Mouse (Mus musculus) testis, adult 2 months (tissue): Measurements from ENCODE around the gene Sema6d. TPM values are rescaled to one million over a fixed set of nuclear protein-coding genes. Genes with fewer than 3 reads are reported as not detected.

ENCODE experiments used
- H3K27ac ChIP-seq: fragments of 200-500 bp; 2 replicates; pipeline ENCODE4 v1.5.1; 2012; ENCODE audit warnings: low read depth, low read length; ENCODE audit not compliant: control insufficient read depth, insufficient read depth
- H3K27me3 ChIP-seq: fragments of 200-500 bp; 2 replicates; pipeline ENCODE4 v1.6.1; 2012; ENCODE audit warnings: mild to moderate bottlenecking, low read length, moderate library complexity; ENCODE audit not compliant: control insufficient read depth, insufficient read depth
- H3K36me3 ChIP-seq: fragments of 200-500 bp; 2 replicates; pipeline ENCODE4 v1.6.1; 2012; ENCODE audit warnings: mild to moderate bottlenecking, low read length; ENCODE audit not compliant: control insufficient read depth, insufficient read depth
- H3K4me1 ChIP-seq: fragments of 200-500 bp; 2 replicates; pipeline ENCODE4 v1.6.1; 2012; ENCODE audit warnings: low read length; ENCODE audit not compliant: control insufficient read depth, insufficient read depth
- H3K4me3 ChIP-seq: fragments of 200-500 bp; 2 replicates; pipeline ENCODE4 v1.5.1; 2012; ENCODE audit warnings: low read depth, mild to moderate bottlenecking, low read length, moderate library complexity, mixed read lengths; ENCODE audit not compliant: control insufficient read depth
- CTCF ChIP-seq: fragments of 200-500 bp; IDR thresholded peaks from 2 replicates; pipeline ENCODE4 v1.5.1; 2012; ENCODE audit warnings: low read depth, mild to moderate bottlenecking, inconsistent platforms, low read length, moderate library complexity; ENCODE audit not compliant: control insufficient read depth, insufficient read depth, insufficient replicate concordance
- POLR2A ChIP-seq: fragments of 200-500 bp; IDR thresholded peaks from 2 replicates; pipeline ENCODE4 v1.6.1; 2012; ENCODE audit warnings: low read depth, mild to moderate bottlenecking, inconsistent platforms, low read length, moderate library complexity; ENCODE audit not compliant: control insufficient read depth
- polyA plus RNA-seq: library from polyadenylated mRNA; depleted of rRNA; stranded (reverse); fragments of >200 nt; gene quantifications from 2 replicates; pipeline ENCODE4 v1.2.3, GENCODE M21; 2012

The Sema6d gene
- polyA plus RNA-seq, 1 experiment: 1.0 TPM

- TF ChIP-seq CTCF (no peak), POLR2A (no peak)
- Histone ChIP-seq H3K27me3 (no peaks in the 10 kb centered on the region), H3K27ac (no peak overlapping the region), H3K4me1 (no peaks in the 10 kb centered on the region), H3K36me3 (no peaks in the 10 kb centered on the region), H3K4me3 (no peak overlapping the region)
Observed at GRCm38 (mm10) chr2:124101201-124101517, 11.4 kb downstream of the Sema6d start.

- H3K27me3 ChIP-seq: no peaks in the 10 kb centered on the region
Observed at GRCm38 (mm10) chr2:124101580-124101979, 11.8 kb downstream of the Sema6d start.

GRCm38 (mm10) chr2:124103277-124103676 is 13.5 kb downstream of the Sema6d start:
- no peak overlapping the region for H3K27ac ChIP-seq
- H3K27me3 ChIP-seq: no peaks in the 10 kb centered on the region
- H3K36me3 ChIP-seq: no peaks in the 10 kb centered on the region
- TF ChIP-seq POLR2A (no peak), CTCF (no peak)
- no peak overlapping the region for H3K4me3 ChIP-seq
- H3K4me1 ChIP-seq: no peaks in the 10 kb centered on the region

More at GRCm38 (mm10) chr2:124101580-124101979, 11.8 kb downstream of the Sema6d start:
- Histone ChIP-seq H3K4me3 (no peak overlapping the region), H3K4me1 (no peaks in the 10 kb centered on the region), H3K27ac (no peak overlapping the region), H3K36me3 (no peaks in the 10 kb centered on the region)
- TF ChIP-seq POLR2A (no peak), CTCF (no peak)

GRCm38 (mm10) chr2:124118469-124119243 is 28.9 kb downstream of the Sema6d start:
- Histone ChIP-seq H3K4me3 (no peak overlapping the region), H3K4me1 (no peaks in the 10 kb centered on the region), H3K36me3 (no peaks in the 10 kb centered on the region), H3K27ac (no peak overlapping the region), H3K27me3 (no peaks in the 10 kb centered on the region)
- no peak for TF ChIP-seq CTCF
- no peak for TF ChIP-seq POLR2A

- H3K36me3 ChIP-seq: no peaks in the 10 kb centered on the region
- H3K4me3 ChIP-seq: no peak overlapping the region
- H3K27ac ChIP-seq: no peak overlapping the region
- no peaks in the 10 kb centered on the region for H3K4me1 ChIP-seq
- H3K27me3 ChIP-seq: no peaks in the 10 kb centered on the region
- TF ChIP-seq CTCF (no peak), POLR2A (no peak)
Observed at GRCm38 (mm10) chr2:124120355-124120754, 30.6 kb downstream of the Sema6d start.

- no peak overlapping the region for H3K27ac ChIP-seq
- no peak overlapping the region for H3K4me3 ChIP-seq
- no peaks in the 10 kb centered on the region for H3K27me3 ChIP-seq
- H3K36me3 ChIP-seq: no peaks in the 10 kb centered on the region
- TF ChIP-seq CTCF: no peak
- TF ChIP-seq POLR2A: no peak
- no peaks in the 10 kb centered on the region for H3K4me1 ChIP-seq
Observed at GRCm38 (mm10) chr2:124121539-124121938, 31.8 kb downstream of the Sema6d start.

- Histone ChIP-seq H3K4me3 (no peak overlapping the region), H3K27ac (no peak overlapping the region), H3K27me3 (no peaks in the 10 kb centered on the region), H3K36me3 (no peaks in the 10 kb centered on the region), H3K4me1 (no peaks in the 10 kb centered on the region)
- TF ChIP-seq CTCF: no peak
- no peak for TF ChIP-seq POLR2A
Observed at GRCm38 (mm10) chr2:124125504-124125903, 35.7 kb downstream of the Sema6d start.

- no peaks in the 10 kb centered on the region for H3K27me3 ChIP-seq
- H3K4me3 ChIP-seq: no peak overlapping the region
- no peaks in the 10 kb centered on the region for H3K4me1 ChIP-seq
- H3K36me3 ChIP-seq: no peaks in the 10 kb centered on the region
- no peak overlapping the region for H3K27ac ChIP-seq
- TF ChIP-seq POLR2A (no peak), CTCF (no peak)
Observed at GRCm38 (mm10) chr2:124126853-124127252, 37.1 kb downstream of the Sema6d start.
